Mouse (Mus musculus): ENCODE results near the gene Trnp1.
A peak's percentile ranks its signal among the peaks of the same experiment; 100 is the strongest.

Gene Trnp1

DNA sequence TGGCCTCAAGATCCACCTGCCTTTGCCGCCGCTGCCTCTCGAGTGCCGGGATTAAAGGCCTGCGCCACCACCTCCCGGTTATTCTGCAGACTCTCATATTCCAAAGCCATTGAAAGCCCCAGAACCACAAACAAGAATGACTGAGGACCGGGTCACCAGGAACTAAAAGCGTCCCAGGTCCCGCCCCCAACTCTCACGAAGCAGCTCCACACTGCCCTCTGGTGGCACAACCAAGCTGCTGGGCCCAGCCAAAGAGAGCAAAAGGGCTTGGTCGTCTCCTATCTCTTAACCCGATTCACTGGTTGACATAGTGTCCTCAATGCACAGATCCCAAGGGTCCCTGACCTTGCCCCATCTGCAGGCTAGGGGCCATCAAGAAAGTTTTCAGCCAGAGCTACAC, 3.9 kb downstream of the Trnp1 start:
- peak; percentile 76 to 82 for DNase-seq (ENCODE audit: low spot score in 2 of 2)

DNA sequence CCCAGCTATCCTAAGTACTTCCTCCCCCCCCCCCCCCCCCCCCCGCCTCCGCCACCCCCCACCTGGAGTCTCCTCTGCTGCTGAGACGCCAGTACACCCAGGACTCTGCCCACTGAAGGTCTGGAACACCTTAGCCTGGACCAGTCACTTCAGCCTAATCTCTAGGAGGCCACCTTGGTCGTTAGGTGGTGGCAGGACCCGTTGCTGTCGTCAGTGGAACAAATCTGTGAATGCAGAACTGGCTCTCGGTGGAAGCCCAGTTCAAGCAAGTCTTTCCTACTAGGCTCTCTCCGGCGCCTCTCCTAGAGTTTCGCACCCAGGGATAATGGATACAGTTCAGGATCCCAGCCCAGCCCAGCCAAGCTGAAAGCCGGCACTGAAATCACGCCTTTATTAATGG, 4.5 kb downstream of the Trnp1 start:
- DNase-seq (ENCODE audit: low spot score in 2 of 2): no peak

DNA sequence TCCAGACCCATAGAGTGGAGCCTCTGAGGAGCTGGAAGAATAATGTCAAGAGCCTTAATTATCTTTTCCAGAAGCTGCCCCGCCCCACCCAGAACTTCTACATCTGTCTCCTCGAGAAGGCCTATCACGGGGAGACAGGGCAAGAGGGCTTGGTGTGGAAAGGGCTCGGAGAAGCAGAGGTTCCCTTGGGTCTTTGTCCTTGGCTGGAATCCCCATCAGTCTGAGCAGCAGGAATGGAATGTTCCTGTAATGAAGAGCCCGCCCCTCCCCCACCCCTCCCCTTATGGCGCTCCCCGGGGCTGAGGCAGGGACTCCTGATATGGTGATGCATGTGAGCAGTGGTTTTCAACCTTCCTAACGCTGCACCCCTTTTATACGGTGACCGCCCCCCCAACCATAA, 6.5 kb downstream of the Trnp1 start:
- DNase-seq (ENCODE audit: low spot score in 2 of 2): no peak

DNA sequence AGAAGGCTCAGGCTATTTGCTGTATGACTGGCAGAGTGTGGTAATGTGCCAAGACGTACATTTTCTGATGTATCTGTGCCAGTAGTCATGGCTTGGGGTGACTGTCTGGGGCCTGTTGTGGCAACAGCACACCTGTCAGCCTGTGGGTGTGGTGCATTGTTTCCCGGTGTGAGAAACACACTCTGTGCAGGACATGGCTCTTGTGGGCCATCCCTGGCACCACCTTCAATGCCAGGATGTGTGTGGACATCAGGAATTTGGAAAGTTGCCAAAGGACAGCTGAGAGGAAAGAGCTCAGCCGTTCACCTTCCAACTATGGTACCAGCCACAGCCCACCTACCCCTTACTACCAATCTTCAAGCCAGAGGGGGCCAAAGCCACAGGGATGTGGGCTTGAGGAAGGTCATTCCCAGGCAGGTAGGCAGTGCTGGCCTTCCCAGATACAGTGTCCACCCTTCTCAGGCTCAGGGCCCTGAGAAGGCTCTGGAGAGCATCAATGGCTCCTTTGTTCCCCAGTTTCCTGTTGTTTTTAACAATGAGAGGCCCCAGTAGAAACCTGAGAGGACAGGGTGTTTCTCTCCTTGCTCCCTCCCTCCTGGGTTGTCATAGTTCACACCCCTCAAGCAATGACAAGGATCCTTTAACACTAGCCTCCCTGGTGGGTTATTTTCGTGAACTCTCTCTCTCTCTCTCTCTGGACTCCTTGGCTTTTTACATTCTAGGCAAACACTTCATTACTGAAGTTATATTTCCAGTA, 8.7 kb downstream of the Trnp1 start:
- DNase-seq (ENCODE audit: low spot score in 2 of 2): no peak

DNA sequence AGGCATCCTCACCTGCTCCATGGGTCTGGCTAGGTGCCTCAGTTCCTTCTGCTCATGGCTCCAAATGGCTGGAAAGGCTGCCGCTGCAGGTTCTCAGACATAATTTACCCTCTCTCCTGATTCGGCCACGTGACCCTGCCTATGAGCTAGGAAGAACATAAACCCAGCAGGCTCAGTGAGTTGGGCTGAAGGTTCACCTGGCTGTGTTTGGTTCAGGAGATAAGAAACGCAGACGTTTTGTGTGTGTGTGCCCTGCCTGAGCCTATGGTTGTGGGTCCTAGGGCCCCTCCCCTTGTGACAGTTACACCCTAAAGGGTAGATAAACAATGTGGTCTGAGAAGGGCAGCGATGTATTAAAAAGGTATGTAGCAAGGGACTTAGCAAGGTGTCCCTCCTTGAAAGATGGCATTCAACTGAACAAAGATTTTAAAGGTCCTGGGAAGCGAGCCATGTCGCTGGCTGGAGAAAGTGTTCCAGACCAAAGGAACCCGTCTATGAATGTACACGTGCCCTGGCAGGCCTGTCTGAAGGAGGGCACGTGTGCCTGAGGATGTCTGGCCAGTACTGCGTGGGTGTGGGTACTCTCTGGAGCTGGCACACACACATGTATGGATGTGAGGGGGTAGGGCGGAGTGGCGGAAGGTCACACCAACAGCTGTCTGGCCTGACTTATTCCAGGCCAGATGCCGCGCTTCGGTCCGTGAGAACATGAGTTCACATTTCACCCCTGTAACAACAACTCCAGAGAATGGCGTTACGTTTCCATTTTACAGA, 9.5 kb downstream of the Trnp1 start:
- DNase-seq (ENCODE audit: low spot score in 2 of 2): no peak

DNA sequence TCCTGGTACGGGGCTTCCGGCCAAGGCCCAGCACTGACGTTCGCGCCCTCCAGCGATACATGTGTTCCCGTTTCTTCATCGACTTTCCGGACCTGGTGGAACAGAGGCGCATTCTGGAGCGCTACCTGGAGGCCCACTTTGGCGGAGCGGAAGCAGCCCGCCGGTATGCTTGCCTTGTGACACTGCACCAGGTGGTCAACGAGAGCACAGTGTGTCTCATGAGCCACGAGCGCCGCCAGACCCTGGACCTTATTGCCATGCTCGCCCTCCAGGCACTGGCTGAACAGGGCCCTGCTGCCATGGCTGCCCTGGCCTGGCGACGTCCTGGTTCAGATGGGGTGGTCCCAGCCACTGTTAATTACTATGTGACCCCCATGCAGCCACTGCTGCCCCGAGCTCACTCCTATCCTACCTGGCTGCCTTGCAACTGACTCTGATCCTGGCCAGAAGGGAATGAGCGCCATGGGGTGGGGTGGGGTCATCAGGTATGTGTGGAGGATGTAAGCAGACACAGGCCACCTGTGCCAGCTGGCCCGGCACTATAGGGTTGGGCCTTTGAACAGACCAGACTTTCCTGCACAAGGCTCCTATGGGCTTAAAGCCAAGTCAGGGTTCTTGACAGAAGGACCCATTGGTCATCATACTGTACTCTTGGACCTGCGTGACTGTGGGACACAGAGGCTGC, 11.5 kb downstream of the Trnp1 start:
- no peak for DNase-seq (ENCODE audit: low spot score in 2 of 2)

DNA sequence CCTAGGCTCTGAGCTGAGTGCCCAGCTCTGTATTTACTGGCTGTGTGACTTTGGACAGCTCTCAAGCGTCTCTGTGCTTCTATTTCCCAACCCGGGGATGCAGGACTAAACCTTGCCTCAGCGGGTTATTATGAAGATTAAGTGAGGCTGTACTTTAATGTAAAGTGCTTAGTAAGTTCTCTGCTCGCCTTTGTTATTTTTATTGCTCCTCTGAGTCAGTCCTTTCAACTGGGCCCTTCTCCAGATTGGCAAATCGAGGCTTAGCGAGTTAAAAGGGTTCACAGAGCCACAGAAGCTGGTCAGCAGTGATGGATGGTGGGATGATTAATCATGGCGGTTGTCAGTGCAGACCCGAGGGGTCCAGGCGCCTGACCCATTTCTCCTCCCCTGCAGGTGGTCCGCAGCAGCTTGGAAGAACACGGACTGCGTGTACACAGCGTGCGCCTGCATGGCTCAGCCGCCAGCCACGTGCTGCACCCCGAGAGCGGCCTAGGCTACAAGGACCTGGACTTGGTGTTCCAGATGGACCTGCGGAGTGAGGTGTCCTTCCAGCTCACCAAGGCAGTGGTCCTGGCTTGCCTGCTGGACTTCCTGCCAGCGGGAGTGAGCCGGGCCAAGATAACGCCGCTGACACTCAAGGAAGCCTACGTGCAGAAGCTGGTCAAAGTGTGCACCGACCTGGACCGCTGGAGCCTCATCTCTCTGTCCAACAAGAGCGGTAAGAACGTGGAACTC, 12.5 kb downstream of the Trnp1 start:
- no peak for DNase-seq (ENCODE audit: low spot score in 2 of 2)

DNA sequence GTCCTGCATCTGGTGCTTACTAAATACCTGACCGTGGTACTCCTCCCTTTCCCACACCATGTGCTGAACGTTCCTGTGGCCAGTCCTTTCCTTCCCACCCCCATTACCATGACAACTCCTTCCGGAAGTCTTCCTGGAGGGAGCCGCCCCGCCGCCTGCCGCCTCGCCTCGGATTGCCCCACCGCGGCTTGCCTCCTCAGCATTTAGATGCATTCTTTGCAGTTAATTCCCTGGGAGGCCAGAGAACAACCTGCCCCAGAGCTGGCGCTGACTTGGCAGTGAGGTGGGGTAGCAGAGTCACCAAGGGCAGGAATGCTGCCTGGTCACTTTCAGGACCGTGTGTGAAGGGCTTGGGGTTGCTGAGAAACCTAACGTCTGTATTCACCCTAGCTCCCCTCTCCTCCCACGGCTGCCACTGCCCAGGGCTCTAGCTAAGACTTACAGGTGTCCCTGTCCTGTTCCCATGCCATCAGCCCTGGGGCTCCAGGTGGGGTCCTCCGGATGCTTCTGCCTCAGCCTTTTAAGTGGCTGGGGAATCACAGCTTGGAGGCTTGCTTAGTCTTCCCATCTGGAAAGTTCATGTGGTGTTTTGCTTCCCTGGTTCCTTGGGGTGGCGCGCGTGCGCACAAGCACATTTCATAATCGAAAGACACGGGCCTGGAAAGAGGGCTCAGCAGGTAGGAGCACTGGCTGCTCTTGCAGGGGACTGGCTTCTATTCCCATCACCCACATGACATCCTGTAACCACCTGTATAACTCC, 13.9 kb downstream of the Trnp1 start:
- DNase-seq (ENCODE audit: low spot score in 2 of 2): no peak

DNA sequence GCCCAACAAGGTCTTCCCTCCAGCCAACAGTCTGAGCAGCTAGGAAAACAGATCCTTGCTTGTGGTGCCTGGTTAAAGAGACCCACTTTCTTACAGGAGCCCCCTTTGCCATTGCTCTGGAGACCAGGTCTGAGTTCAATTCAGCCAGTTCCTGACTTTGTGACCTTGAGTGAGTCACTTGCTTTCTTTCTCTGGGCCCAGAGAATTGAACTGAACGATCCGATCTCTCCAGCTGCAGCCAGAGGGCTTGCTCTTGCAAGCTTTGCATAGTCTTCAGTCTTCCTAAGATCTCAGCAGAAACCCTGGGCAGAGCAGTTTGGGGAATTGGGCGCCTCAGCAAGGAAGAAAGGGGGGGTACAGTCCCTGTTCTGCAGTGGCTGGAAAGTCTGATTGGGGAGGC, 15.9 kb downstream of the Trnp1 start:
- no peak for DNase-seq (ENCODE audit: low spot score in 2 of 2)

DNA sequence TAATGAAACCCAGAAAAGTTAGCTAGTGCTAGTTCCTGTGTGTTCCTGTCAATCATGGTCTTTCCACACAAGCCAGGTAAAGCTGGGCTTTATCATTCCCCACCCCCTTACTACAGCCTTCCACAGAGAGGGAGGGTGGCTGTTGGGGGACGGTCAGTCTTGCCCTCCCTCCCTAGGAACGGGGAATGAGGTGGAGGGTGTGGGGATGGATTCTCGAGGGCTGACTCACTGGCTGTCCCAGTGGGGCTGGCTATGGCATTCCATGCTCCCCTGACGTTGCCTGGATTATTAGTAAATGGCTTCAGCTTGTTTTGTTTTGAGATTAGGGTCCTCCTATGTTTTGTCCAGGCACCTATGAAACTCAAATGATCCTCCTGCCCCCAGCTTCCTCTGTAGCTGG, 16.9 kb downstream of the Trnp1 start:
- DNase-seq (ENCODE audit: low spot score in 2 of 2): no peak

DNA sequence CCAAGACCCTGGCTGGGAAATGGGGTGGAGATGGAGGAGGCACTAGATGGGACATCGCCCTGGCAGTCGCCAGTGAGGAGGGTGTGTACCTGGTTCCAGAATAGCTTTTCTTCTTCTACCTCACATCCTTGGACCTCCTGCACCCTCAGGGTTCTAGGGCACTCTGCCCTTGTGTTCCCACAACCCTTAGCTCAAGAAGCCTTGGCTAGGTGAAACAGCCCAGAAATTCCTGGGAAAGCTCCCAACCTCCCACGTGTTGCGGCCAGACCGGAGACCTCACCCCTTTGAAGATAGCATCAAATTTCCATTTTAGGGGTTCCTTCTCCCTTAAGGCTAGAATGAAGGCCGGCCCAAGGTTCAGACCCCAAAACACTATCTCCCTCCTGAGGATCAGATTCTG, 17.6 kb downstream of the Trnp1 start:
- DNase-seq (ENCODE audit: low spot score in 2 of 2): no peak

DNA sequence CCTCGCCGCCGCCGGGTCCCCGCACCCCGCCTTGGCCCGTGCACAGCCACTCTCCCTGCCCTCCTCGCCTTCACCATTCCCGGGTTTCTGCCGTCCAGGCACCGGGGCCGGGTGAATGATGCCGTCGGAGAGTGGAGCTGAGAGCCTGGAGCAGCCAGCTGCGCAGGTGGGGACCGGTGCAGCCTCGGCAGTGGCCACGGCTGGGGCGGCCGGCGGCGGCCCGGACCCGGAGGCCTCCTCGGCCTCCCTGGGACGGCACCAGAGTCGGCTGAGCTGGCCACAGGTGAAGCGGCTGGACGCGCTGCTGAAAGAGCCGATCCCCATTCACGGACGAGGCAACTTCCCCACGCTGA, 18.2 kb downstream of the Trnp1 start:
- DNase-seq (ENCODE audit: low spot score in 2 of 2): no peak

DNA sequence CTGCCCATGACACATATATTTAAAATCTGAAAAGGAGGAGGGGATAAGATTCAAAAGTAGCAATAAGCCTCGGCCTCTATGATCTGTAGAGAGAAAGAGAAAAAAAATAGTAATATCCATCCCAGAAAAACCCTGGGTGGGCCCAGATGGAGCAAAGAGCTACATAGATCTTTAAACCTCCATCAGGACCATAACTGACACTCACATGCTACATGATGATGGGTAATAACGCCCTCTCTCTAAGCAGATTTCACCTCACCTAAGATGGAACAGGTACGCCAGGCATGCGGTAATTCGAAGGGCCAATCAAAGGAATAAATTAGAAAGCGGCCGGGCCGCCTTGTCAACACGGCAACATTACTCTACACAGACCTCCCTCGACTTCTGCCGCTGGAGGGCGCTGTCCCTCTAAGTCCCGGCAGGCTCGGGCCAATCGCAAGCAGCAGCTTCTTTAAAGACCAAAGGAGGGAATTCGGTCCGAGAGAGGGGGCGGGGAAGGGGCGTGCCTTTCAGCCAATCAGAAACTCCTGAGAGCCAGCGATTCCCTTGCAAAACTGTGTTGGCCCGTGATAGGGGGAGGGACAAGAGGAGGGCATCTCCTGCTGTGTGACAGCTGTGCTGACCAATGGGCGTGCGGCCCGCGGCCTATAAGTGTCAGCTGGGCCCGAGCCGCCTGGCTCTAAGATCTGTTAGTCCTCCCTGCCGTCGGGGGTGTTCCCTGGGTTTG, 18.7 kb downstream of the Trnp1 start, which contains the start of gene Tent5b:
Gene Tent5b, plus strand, starts transcription at position 675 of the 727 bp plus-strand sequence.
- peak; percentile 92 to 93 for DNase-seq (ENCODE audit: low spot score in 2 of 2)

DNA sequence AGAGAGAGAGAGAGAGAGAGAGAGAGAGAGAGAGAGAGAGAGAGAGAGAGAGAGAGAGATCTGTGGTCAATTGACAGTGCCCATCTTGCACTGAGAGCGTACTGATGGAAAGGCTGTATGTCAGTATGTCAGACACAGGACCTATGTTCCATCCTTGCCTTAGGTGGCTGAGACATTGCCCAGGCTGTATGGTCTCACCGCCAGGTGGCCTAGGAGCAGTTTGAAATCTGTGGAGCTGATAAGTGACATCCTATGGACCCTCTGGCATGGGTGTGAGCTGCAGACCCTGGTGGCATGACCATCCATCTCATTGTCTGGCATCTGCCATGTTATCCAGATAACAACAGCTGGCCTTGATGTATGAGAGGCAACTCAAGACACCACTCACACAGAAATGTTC, 24.5 kb downstream of the Trnp1 start:
- DNase-seq (ENCODE audit: low spot score in 2 of 2): no peak

DNA sequence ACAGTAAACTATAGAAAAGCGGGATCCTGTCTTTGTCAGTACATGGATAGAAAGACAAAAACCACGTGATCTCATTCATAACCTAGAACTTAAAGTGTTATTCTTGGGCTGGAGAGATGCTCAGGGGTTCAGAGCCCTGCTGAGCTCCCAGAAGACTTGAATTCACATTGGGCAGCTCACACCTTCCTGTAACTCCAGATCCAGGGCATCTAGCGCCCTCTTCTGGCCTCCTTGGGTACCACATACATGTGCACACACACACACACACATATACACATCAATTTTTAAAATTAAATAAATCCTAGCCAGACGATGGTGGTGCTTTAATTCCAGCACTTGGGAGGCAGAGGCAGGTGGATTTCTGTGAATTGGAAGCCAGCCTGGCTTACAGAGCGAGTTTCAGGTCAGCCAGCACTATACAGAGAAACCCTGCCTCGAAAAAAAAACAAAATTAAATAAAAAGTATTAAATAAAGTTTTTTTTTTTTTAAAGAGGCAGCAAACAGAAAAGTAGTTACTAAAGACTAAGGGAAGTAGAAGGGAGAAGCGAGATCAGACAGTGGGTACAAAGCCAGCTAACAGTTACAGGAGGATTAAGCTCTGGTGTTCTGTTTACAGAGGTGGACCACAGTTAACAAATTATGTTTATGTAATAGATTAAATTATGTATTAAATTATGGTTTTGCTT, 27.1 kb downstream of the Trnp1 start:
- no peak for DNase-seq (ENCODE audit: low spot score in 2 of 2)

DNA sequence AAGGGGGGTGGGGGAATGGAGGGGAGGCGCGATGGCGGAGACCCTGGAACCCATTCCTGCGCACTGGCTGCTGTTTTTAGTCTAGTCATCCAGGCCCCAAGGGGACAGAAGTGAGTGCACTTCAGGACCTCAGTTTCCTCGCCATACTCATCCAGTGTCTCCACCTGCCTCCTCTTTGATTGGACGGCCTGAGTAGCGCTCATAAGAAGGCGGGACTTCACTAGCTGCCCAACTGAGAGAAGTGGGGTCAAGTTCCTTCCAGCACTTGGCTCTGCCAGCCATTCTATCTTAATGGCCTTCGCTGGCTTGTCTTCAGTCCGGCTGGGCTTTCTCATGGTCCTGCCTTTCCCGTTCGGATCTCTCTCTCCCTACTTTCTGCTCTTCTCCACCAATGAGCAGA, 29.2 kb downstream of the Trnp1 start:
- DNase-seq (ENCODE audit: low spot score in 2 of 2): no peak

DNA sequence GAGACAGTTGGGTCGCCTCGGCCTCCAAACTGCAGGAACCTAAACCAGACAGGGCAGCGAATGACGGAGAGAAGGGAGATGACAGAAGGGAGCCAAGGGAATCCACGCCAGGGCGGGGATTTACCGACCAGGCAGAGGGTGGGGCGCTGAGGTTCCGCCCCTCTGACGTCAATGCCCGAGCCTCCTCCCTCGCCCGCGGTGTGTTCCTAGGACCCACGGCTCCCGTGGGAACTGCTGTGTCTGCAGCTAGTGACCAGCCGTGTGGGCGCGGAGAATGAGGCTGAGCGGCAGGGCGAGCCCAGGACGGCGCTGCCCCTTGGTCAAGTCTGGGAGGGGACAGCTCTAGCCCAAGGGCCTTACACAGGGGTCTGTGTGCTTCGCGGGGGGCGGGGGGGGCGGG, 30.3 kb downstream of the Trnp1 start:
- DNase-seq (ENCODE audit: low spot score in 2 of 2): peak; percentile 50 to 65

DNA sequence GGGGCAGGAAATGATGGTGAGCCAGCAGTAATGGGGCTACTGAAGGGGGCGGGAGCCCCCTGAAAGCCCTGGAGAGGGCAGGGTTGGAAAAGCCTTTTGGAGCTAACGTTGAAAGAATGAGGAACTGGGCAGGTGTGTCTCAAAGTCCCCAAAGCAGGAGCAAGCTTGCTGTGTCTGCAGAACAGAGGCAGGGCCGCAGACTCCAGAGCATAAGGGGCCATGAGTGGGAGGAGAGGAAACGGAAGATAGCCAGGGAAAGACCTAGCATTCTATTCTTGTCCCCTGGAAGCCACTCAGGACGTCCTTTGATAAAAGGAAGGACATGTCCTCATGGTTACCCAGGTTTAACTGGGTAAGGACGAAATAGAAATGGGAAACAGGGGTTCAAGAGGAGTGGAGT, 35.2 kb downstream of the Trnp1 start:
- no peak for DNase-seq (ENCODE audit: low spot score in 2 of 2)

DNA sequence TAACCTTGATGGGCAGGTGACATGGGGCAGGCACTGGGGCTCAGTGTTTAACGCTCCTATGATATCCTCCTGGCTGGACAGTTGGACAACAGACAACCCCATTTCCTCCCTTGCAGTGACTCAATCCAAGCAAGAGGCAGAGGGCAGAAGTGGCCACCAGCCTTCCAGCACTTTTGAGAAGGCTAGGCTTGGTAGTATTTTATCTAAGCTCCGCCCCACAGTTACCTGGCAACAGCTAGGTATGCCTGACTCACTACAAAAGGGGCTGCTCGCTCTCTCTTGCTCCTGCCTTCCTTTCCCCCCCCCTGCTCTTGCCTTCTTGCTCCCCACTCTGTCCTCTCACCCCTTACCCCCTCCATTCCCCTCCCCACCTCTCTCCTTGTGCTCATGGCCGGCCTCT, 37.0 kb downstream of the Trnp1 start:
- no peak for DNase-seq (ENCODE audit: low spot score in 2 of 2)

DNA sequence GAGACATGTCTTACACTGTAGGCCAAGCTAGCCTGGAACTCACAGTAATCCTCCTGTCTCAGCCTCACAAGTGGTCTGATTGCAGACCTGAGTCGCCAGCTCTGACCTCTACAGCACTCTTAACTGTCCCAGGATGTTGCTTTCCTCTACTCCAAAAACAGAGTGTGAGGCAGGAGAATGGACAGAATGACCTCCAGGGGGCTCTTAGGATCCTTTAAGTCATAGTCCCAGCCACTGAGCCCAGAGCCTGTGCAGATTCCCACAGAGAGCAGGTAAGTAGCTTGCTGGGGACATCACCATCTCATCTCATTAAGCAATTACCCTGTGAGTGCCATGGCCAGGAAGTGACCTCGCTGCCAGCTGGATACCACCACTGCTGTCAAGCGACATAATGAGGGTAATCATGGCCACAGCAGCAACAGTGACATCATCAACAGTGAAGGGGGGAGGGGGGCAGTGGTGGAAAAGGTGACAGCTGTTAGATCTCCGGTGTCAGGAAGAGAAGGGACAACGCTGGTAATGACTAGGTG, 37.5 kb downstream of the Trnp1 start:
- DNase-seq (ENCODE audit: low spot score in 2 of 2): no peak
